Mouse (Mus musculus) urinary bladder, adult 18-20 months (tissue): ENCODE results near the gene Ccdc163.
A peak's percentile ranks its signal among the peaks of the same experiment; 100 is the strongest.
"Not testable (repeated sequence)": the region's sequence is repeated elsewhere in the genome, so short reads cannot be mapped to it uniquely, and the experiment has no call there.

Experiments used
- DNase-seq, 2 experiments: peaks; one replicate each; pipeline ENCODE4 v3.0.0; 2022; ENCODE audit warnings: low spot score in 2 of 2, mixed read lengths in 2 of 2

Ccdc163 gene

GRCm38 (mm10) chr4:116708201-116708764 lies at the start of gene Ccdc163, which contains the start of gene Mmachc:
Gene Ccdc163 (plus strand): TSS chr4:116708509.
Gene Mmachc (minus strand): TSS chr4:116708406.
- DNase-seq = peak; percentile 53 to 90

- no peak for DNase-seq
Observed at GRCm38 (mm10) chr4:116659474-116659873, 48.8 kb upstream of the Ccdc163 start.

- DNase-seq = not testable (repeated sequence)
Observed at GRCm38 (mm10) chr4:116659916-116660315, 48.4 kb upstream of the Ccdc163 start.

- DNase-seq = no peak
Observed at GRCm38 (mm10) chr4:116660829-116661228, 47.5 kb upstream of the Ccdc163 start.

GRCm38 (mm10) chr4:116661998-116662397 lies 46.3 kb upstream of the Ccdc163 start:
- DNase-seq = no peak

GRCm38 (mm10) chr4:116666625-116667024 lies 41.7 kb upstream of the Ccdc163 start:
- DNase-seq = no peak

GRCm38 (mm10) chr4:116668145-116668544 lies 40.2 kb upstream of the Ccdc163 start:
- no peak for DNase-seq

GRCm38 (mm10) chr4:116669291-116669690 lies 39.0 kb upstream of the Ccdc163 start:
- no peak for DNase-seq

GRCm38 (mm10) chr4:116672785-116673184 lies 35.5 kb upstream of the Ccdc163 start:
- DNase-seq = peak in 1 of 2 experiments; percentile 72

- not testable (repeated sequence) for DNase-seq
Observed at GRCm38 (mm10) chr4:116674761-116675160, 33.5 kb upstream of the Ccdc163 start.

- no peak for DNase-seq
Observed at GRCm38 (mm10) chr4:116676027-116676426, 32.3 kb upstream of the Ccdc163 start.

GRCm38 (mm10) chr4:116677808-116678207 lies 30.5 kb upstream of the Ccdc163 start:
- DNase-seq = no peak

GRCm38 (mm10) chr4:116679141-116679540 lies 29.2 kb upstream of the Ccdc163 start:
- DNase-seq = no peak

GRCm38 (mm10) chr4:116680521-116680920 lies 27.8 kb upstream of the Ccdc163 start:
- not testable (repeated sequence) for DNase-seq

- DNase-seq = no peak
Observed at GRCm38 (mm10) chr4:116683957-116684356, 24.4 kb upstream of the Ccdc163 start.

GRCm38 (mm10) chr4:116684665-116685064 lies 23.6 kb upstream of the Ccdc163 start:
- no peak for DNase-seq

GRCm38 (mm10) chr4:116685402-116686061 lies 22.8 kb upstream of the Ccdc163 start, which contains the start of gene Prdx1:
Gene Prdx1 (plus strand): TSS chr4:116685544.
- DNase-seq = peak; percentile 93 to 96

GRCm38 (mm10) chr4:116687041-116687440 lies 21.3 kb upstream of the Ccdc163 start:
- DNase-seq = no peak

- DNase-seq = no peak
Observed at GRCm38 (mm10) chr4:116689309-116689876, 18.9 kb upstream of the Ccdc163 start.

GRCm38 (mm10) chr4:116692146-116692545 lies 16.2 kb upstream of the Ccdc163 start:
- no peak for DNase-seq

GRCm38 (mm10) chr4:116693785-116694184 lies 14.5 kb upstream of the Ccdc163 start:
- no peak for DNase-seq

- no peak for DNase-seq
Observed at GRCm38 (mm10) chr4:116698693-116699342, 9.5 kb upstream of the Ccdc163 start.
